Mouse (Mus musculus): ENCODE measurements around the gene Ccdc125. TPM values are rescaled to one million over a fixed set of nuclear protein-coding genes. Genes with fewer than 3 reads are reported as not detected.

Ccdc125 gene
- total RNA-seq, 1 experiment from 2014 or later = 30.5 TPM

Other genes starting within 250 kb of the Ccdc125 start
- gene Naip1, start 216.8 kb upstream of the Ccdc125 start, total RNA-seq (2017) = 1.1 and 1.7 TPM in 2 replicates
- 64.0 and 70.1 TPM in 2 replicates for gene Gtf2h2, start 177.1 kb upstream of the Ccdc125 start, total RNA-seq (2017)
- 0.47 TPM in 1 of 2 replicates, not detected in the other for gene Ocln, start 117.0 kb upstream of the Ccdc125 start, total RNA-seq (2017)
- gene Marveld2, start 52.7 kb upstream of the Ccdc125 start, total RNA-seq (2017) = 9.8 TPM in 2 replicates
- 70.1 and 94.7 TPM in 2 replicates for gene Ak6, start 18.7 kb upstream of the Ccdc125 start, total RNA-seq (2017)
- 42.8 and 48.0 TPM in 2 replicates for gene Rad17, start 18.7 kb upstream of the Ccdc125 start, total RNA-seq (2017)
- gene Taf9, start 18.1 kb upstream of the Ccdc125 start, total RNA-seq (2017) = 3.5 and 8.5 TPM in 2 replicates
- gene Cdk7, start 61.2 kb downstream of the Ccdc125 start, total RNA-seq (2017) = 31.4 and 31.7 TPM in 2 replicates
- gene Mrps36, start 74.9 kb downstream of the Ccdc125 start, total RNA-seq (2017) = 26.7 and 33.4 TPM in 2 replicates
- gene Cenph, start 106.2 kb downstream of the Ccdc125 start, total RNA-seq (2017) = 1.4 and 2.8 TPM in 2 replicates
- gene Ccnb1, start 116.9 kb downstream of the Ccdc125 start, total RNA-seq (2017) = 2.0 and 2.8 TPM in 2 replicates
- gene Slc30a5, start 163.7 kb downstream of the Ccdc125 start, total RNA-seq (2017) = 96.0 and 107 TPM in 2 replicates